Mouse (Mus musculus) gastrocnemius, adult 2 months (tissue): ENCODE data around the gene Dut. TPM values are rescaled to one million over a fixed set of nuclear protein-coding genes. Genes with fewer than 3 reads are reported as not detected.
"Not testable (repeated sequence)": the region's sequence is repeated elsewhere in the genome, so short reads cannot be mapped to it uniquely, and the experiment has no call there.

Source experiments
- DNase-seq: peaks from one replicate; pipeline ENCODE4 v3.0.0; 2022
- H3K27ac ChIP-seq: fragments of 200-600 bp; 2 replicates; pipeline ENCODE4 v1.8.1; 2022; ENCODE audit warnings: mild to moderate bottlenecking
- H3K4me3 ChIP-seq: fragments of 200-600 bp; 2 replicates; pipeline ENCODE4 v1.8.1; 2022; ENCODE audit warnings: mild to moderate bottlenecking, moderate library complexity
- CTCF ChIP-seq: fragments of 200-600 bp; IDR thresholded peaks from 2 replicates; pipeline ENCODE4 v1.8.1; 2022; ENCODE audit warnings: antibody characterized with exemption, mild to moderate bottlenecking, moderate library complexity
- intact Hi-C: fragments of 180-260 bp; cut with DNase I; formaldehyde crosslinking; loops from one replicate; pipeline ENCODE4 v1.15.1; 2025
- total RNA-seq, 2 experiments: library from RNA; stranded (reverse); gene quantifications; 2 replicates each; pipeline ENCODE4 v1.2.3; 2021

Dut gene
- total RNA-seq, 2 experiments from 2014 or later, result 7.0 to 7.3 TPM

- DNase-seq, result no peak
- intact Hi-C loops, result loop anchor here (10.0 kb wide), 1 partner anchor 464 kb away; the partner anchor contains the start of gene Shc4
- no peak for TF ChIP-seq CTCF
- no peak overlapping the region for H3K27ac ChIP-seq
- H3K4me3 ChIP-seq, result no peak overlapping the region
Observed at GRCm38 (mm10) chr2:125260326-125260725, 13.3 kb downstream of the Dut start.

GRCm38 (mm10) chr2:125263056-125263455 lies 16.1 kb downstream of the Dut start:
- DNase-seq, result peak; percentile 64
- intact Hi-C loops, result loop anchor here (2.0 to 10.0 kb wide), 2 partner anchors 342 to 462 kb away; partner anchors contain the start of gene Shc4
- Histone ChIP-seq H3K4me3 (peak overlapping the region; percentile 28), H3K27ac (peak overlapping the region; percentile 66)
- TF ChIP-seq CTCF, result peak; percentile 68

DNA sequence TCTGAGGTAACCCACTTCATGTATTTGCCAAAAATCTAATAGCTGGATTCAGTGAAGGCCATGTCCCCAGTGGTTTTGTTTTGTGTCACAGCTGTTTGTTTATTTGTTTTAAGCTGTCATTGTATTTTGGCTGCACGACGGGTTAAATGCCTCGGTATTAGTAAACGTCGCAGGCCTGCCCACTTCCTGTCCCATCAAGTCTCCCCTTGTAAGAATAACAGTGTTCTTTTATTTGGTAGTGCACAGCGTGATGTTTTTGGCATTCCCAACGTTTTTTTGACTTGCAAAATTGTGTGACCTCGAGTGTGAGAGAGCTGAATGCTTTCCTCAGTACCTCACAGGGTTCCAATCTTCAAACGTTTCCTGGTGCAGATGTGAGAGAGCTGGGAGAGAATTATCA lies 16.8 kb downstream of the Dut start:
- intact Hi-C loops, result loop anchor here (2.0 to 10.0 kb wide), 2 partner anchors 341 to 461 kb away; partner anchors contain the start of gene Shc4
- no peak for TF ChIP-seq CTCF
- H3K27ac ChIP-seq, result peak overlapping the region; percentile 66
- H3K4me3 ChIP-seq, result no peak overlapping the region
- DNase-seq, result no peak

DNA sequence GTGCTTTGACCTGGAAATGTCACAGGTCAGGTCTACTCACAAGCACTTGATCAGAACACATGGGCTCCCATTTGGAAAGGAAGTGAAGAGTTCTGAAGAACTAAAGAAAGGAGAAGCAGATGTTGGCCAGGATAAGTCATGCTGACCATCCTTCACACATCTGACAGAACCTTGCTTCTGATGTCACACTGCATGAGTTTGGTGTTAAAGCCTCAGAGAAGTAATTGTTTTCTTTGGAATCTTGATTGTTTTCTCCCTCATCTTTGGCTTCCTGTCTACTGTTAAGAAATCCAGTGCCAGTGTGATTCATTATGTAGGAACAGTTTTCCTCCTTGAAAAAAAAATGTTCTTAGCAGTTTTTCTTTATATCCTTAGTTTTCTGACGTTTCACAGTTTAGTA lies 21.9 kb downstream of the Dut start:
- DNase-seq, result no peak
- intact Hi-C loops, result loop anchor here (10.0 kb wide), 1 partner anchor 456 kb away; the partner anchor contains the start of gene Shc4
- Histone ChIP-seq H3K27ac (no peak overlapping the region), H3K4me3 (no peak overlapping the region)
- TF ChIP-seq CTCF, result no peak

DNA sequence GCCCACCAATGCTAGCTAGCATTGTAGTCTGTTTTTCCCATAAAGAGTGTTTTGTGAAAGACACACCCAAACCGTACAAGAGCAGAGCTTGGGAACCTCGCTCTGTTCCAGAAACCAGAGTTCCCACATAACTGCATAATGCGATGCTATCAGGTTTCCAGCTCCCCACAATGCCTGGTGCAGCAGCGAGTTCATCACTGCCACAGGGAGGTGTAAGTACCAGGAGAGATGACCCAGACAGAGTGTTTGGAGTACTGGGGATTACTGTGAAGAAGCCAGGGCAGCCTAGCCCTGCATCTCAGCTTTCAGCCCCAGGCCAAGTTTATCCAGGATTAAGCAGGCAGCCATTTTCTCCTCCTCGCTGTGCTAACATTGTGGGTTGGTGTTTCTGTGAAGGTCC lies 28.6 kb downstream of the Dut start:
- intact Hi-C loops, result no loop called here
- TF ChIP-seq CTCF, result no peak
- Histone ChIP-seq H3K27ac (peak overlapping the region; percentile 66), H3K4me3 (no peak overlapping the region)
- DNase-seq, result peak; percentile 42

GRCm38 (mm10) chr2:125276692-125277091 lies 29.7 kb downstream of the Dut start:
- TF ChIP-seq CTCF, result no peak
- Histone ChIP-seq H3K27ac (no peak overlapping the region), H3K4me3 (no peak overlapping the region)
- DNase-seq, result no peak
- intact Hi-C loops, result no loop called here

DNA sequence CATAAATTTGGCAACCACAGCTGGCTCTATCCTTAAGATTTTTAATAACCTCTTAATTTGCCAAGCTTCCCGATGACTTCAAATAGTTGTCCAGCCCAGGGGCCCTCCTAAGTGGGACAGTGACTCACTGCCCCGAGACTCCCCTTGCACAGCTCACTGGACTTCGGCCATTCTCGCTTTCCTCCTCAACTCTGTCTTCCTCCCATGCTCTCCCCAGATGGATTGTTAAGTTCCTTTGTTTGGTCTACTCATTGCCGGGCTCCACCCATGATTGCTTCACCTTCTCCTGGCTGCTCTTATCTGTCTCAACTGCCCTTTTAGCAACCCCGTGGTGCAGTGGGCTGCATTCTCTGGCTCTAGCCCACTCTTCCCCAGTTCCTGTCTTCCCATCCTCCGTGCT lies 31.5 kb downstream of the Dut start:
- peak overlapping the region; percentile 72 for H3K27ac ChIP-seq
- H3K4me3 ChIP-seq, result no peak overlapping the region
- intact Hi-C loops, result no loop called here
- no peak for TF ChIP-seq CTCF
- DNase-seq, result peak; percentile 78

- intact Hi-C loops, DNase-seq, H3K4me3 ChIP-seq, H3K27ac ChIP-seq: not testable (repeated sequence)
Observed at GRCm38 (mm10) chr2:125279995-125280394, 33.0 kb downstream of the Dut start.

GRCm38 (mm10) chr2:125282334-125283206 lies 35.6 kb downstream of the Dut start:
- no peak for DNase-seq
- Histone ChIP-seq H3K27ac (peak overlapping the region; percentile 9; the same call in 1 of the 2 replicates), H3K4me3 (peak overlapping the region; percentile 52)
- no peak for TF ChIP-seq CTCF
- intact Hi-C loops, result no loop called here

GRCm38 (mm10) chr2:125285777-125286176 lies 38.8 kb downstream of the Dut start:
- Histone ChIP-seq H3K27ac (no peak overlapping the region), H3K4me3 (no peak overlapping the region)
- intact Hi-C loops, result no loop called here
- DNase-seq, result no peak
- TF ChIP-seq CTCF, result no peak

DNA sequence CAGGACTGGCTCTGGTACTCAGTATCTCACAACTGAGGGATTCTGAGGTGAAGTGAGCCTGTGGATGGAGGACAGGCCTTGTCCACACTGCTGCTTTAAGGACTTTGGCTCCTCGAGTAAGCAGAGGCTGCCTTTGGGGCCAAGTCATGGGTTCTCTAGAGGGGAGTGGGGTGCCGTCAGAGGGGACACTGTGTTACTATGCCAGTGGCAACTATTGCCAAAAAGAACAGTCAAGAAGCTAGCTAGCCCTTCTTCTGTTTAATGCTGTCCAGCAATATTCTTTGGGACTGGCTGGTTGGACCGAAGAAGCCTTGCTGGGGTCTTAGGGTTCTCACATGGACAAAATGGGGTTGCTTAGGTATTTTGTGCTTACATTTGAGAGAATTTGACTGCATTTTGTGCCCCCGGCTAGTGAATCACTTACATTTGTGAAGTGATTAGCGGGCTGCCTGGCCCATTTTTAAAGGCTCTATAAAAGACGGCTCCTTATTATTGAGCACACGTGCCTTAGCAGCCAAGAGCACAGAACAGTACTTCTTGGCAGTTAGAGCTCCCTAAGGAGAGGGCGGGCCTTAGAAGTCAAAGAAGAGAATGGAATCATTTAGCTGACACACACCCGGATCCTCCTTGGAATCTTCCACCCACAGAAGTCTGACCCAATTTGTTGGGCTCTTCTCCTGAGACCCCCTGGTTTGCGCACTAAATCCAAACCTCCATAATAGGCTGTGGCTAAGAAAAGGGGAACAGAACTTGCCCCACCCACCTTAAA lies 43.4 kb downstream of the Dut start:
- intact Hi-C loops, result no loop called here
- TF ChIP-seq CTCF, result no peak
- peak; percentile 81 for DNase-seq
- Histone ChIP-seq H3K4me3 (no peak overlapping the region), H3K27ac (peak overlapping the region; percentile 70)

GRCm38 (mm10) chr2:125291101-125291500 lies 44.1 kb downstream of the Dut start:
- intact Hi-C loops, result no loop called here
- TF ChIP-seq CTCF, result no peak
- Histone ChIP-seq H3K27ac (peak overlapping the region; percentile 64), H3K4me3 (no peak overlapping the region)
- peak; percentile 64 for DNase-seq

DNA sequence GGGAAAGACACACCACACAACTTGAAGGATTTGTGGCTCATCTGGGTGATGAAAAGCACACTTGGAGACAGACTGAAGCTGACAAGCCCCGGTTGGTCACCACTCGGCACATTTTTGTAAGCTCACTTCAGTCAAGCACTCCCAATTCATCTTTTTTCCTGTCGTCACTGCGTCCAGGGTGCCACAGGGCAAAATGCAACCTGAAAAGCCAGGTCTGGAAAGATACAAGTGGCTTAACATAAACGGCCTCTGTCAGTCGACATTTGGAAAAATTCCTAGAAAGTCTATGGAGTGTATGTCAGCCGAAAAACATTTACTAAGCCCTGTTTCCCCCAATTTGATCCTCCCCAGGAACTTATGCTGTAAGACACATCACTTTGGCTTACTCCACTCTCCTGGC lies 45.6 kb downstream of the Dut start:
- intact Hi-C loops, result no loop called here
- H3K4me3 ChIP-seq, result no peak overlapping the region
- TF ChIP-seq CTCF, result no peak
- H3K27ac ChIP-seq, result peak overlapping the region; percentile 50
- DNase-seq, result no peak
